Mouse (Mus musculus): ENCODE measurements around the gene 9330182L06Rik. TPM values are rescaled to one million over a fixed set of nuclear protein-coding genes. Genes with fewer than 3 reads are reported as not detected.

Gene 9330182L06Rik
- polyA plus RNA-seq, 1 experiment = 0.16 TPM

- Histone ChIP-seq H3K27me3 (replicated peaks; ENCODE audit: control insufficient read depth, insufficient read depth, low read length) (no peaks in the 10 kb centered on the region), H3K27ac (ENCODE audit: insufficient read depth, low read depth, low read length) (no peak overlapping the region), H3K4me3 (ENCODE audit: insufficient read depth, low read depth, low read length) (no peak overlapping the region), H3K4me1 (ENCODE audit: control insufficient read depth, insufficient read depth, low read length) (no peaks in the 10 kb centered on the region), H3K36me3 (ENCODE audit: control insufficient read depth, insufficient read depth, low read length) (no peaks in the 10 kb centered on the region)
- DNase-seq = no peak
- WGBS = 83% methylated on average over 2 of the region's 2 CpGs
- TF ChIP-seq CTCF (conservative IDR thresholded peaks at IDR 0.05; ENCODE audit: insufficient read depth, insufficient read length, low read depth, low read length) = no peak
- TF ChIP-seq POLR2A (IDR thresholded peaks at IDR 0.05; ENCODE audit: low read depth, low read length) = no peak
Observed at GRCm38 (mm10) chr5:9295777-9296549, 30.0 kb downstream of the 9330182L06Rik start.

GRCm38 (mm10) chr5:9296550-9296928 lies 30.6 kb downstream of the 9330182L06Rik start:
- no peaks in the 10 kb centered on the region for H3K27me3 ChIP-seq (replicated peaks; ENCODE audit: control insufficient read depth, insufficient read depth, low read length)
- no peaks in the 10 kb centered on the region for H3K4me1 ChIP-seq (ENCODE audit: control insufficient read depth, insufficient read depth, low read length)
- no peak overlapping the region for H3K27ac ChIP-seq (ENCODE audit: insufficient read depth, low read depth, low read length)
- no peaks in the 10 kb centered on the region for H3K36me3 ChIP-seq (ENCODE audit: control insufficient read depth, insufficient read depth, low read length)
- DNase-seq = no peak
- no peak overlapping the region for H3K4me3 ChIP-seq (ENCODE audit: insufficient read depth, low read depth, low read length)
- TF ChIP-seq CTCF (conservative IDR thresholded peaks at IDR 0.05; ENCODE audit: insufficient read depth, insufficient read length, low read depth, low read length) (no peak), POLR2A (IDR thresholded peaks at IDR 0.05; ENCODE audit: low read depth, low read length) (no peak)

DNA sequence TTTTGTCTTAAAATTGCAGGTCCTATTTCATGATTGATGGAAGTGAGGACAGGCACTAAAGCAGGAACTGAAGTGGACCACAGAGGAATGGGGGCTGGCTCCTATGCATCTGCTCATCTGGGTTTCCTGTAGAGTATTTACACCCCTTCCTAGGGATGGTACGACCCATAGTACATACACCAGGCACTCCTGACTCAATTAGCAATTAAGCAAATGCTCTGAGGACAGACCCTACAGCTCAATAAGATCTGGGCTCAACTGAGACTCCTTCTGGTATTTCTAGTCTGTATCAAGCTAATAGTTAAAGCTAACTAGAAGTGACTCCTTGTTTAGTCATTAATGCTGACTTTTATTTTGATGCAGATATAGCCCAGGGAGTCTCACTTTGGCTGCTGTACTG lies 60.9 kb downstream of the 9330182L06Rik start:
- WGBS = 50% methylated on average over 1 of the region's 1 CpGs
- no peaks in the 10 kb centered on the region for H3K4me1 ChIP-seq (ENCODE audit: control insufficient read depth, insufficient read depth, low read length)
- H3K27ac ChIP-seq (ENCODE audit: insufficient read depth, low read depth, low read length) = no peak overlapping the region
- no peak overlapping the region for H3K4me3 ChIP-seq (ENCODE audit: insufficient read depth, low read depth, low read length)
- H3K27me3 ChIP-seq (replicated peaks; ENCODE audit: control insufficient read depth, insufficient read depth, low read length) = no peaks in the 10 kb centered on the region
- no peaks in the 10 kb centered on the region for H3K36me3 ChIP-seq (ENCODE audit: control insufficient read depth, insufficient read depth, low read length)
- TF ChIP-seq CTCF (conservative IDR thresholded peaks at IDR 0.05; ENCODE audit: insufficient read depth, insufficient read length, low read depth, low read length) = no peak
- no peak for TF ChIP-seq POLR2A (IDR thresholded peaks at IDR 0.05; ENCODE audit: low read depth, low read length)
- no peak for DNase-seq

GRCm38 (mm10) chr5:9327528-9327927 lies 61.6 kb downstream of the 9330182L06Rik start:
- H3K27me3 ChIP-seq (replicated peaks; ENCODE audit: control insufficient read depth, insufficient read depth, low read length) = no peaks in the 10 kb centered on the region
- no peaks in the 10 kb centered on the region for H3K36me3 ChIP-seq (ENCODE audit: control insufficient read depth, insufficient read depth, low read length)
- H3K4me3 ChIP-seq (ENCODE audit: insufficient read depth, low read depth, low read length) = no peak overlapping the region
- no peaks in the 10 kb centered on the region for H3K4me1 ChIP-seq (ENCODE audit: control insufficient read depth, insufficient read depth, low read length)
- no peak for DNase-seq
- WGBS = 83% methylated on average over 1 of the region's 1 CpGs
- TF ChIP-seq POLR2A (IDR thresholded peaks at IDR 0.05; ENCODE audit: low read depth, low read length) (no peak), CTCF (conservative IDR thresholded peaks at IDR 0.05; ENCODE audit: insufficient read depth, insufficient read length, low read depth, low read length) (no peak)
- H3K27ac ChIP-seq (ENCODE audit: insufficient read depth, low read depth, low read length) = no peak overlapping the region

DNA sequence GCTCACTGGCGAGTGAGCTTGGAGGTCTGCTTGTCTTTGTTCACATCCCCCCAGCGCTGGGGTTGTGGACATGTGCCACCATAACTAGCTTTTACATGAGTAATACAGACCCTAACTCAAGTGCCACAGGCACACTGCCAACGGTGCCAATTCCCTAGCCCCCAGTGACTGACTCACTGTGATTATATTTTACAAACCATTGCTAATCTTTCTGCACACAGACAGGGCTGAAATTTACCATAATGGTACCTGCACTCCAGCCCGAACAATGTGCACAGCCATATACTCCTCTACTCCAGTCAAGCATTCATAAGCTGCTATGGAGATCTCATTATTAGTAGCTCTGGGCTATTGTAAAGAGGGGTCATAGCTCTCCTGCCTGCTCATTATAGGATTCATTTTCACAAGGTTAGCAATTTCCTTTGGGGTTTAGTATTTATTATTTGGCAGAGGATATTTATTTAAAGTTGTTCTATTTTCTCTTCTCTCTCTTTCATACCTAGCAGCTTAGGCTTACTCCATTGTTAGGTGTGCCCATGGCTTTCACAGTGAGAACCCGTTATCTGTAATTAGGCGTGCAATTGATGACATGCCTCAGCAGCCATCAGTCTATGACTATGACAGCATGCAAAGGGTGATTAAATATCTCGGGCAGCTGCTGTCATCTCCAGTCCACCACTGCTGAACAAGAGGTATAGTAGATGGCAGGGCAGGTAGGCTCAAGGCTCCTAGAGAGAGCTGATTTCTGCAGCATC lies 73.0 kb downstream of the 9330182L06Rik start:
- H3K4me3 ChIP-seq (ENCODE audit: insufficient read depth, low read depth, low read length) = no peak overlapping the region
- H3K27ac ChIP-seq (ENCODE audit: insufficient read depth, low read depth, low read length) = no peak overlapping the region
- H3K4me1 ChIP-seq (ENCODE audit: control insufficient read depth, insufficient read depth, low read length) = no peaks in the 10 kb centered on the region
- H3K36me3 ChIP-seq (ENCODE audit: control insufficient read depth, insufficient read depth, low read length) = no peaks in the 10 kb centered on the region
- WGBS = 72% methylated on average over 7 of the region's 7 CpGs
- TF ChIP-seq CTCF (conservative IDR thresholded peaks at IDR 0.05; ENCODE audit: insufficient read depth, insufficient read length, low read depth, low read length) (no peak), POLR2A (IDR thresholded peaks at IDR 0.05; ENCODE audit: low read depth, low read length) (no peak)
- no peak for DNase-seq
- no peaks in the 10 kb centered on the region for H3K27me3 ChIP-seq (replicated peaks; ENCODE audit: control insufficient read depth, insufficient read depth, low read length)

DNA sequence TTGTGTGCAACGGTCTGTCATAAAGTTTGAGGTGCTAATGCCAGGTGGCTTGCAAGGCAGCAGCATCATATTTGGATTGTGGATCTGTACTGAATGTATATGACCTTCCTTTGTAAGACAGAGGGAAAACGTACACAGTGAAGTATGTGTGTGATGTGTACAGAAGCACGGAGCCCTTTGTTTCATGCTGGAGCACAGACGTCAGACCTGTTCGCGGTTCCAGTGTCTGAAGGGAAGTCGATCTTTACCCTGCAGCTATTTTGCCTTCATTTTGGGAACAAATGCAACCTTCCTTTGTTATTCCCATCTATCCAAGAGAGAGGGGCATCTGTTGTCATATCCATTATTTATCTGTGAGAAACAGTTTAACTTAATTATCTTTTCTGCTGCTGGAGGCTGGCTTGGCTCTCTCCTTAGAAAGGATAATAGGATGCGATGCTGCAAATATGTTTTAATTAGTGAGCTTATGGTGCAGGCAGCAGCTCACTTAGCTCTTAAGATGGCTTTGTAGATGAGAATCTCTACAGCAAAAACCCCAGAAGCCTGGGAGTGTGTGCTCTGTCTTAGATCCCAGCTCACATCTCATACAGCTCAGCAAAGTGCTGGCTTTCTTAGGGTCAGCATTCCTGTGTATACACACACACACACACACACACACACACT lies 73.7 kb downstream of the 9330182L06Rik start:
- Histone ChIP-seq H3K36me3 (ENCODE audit: control insufficient read depth, insufficient read depth, low read length) (no peaks in the 10 kb centered on the region), H3K27me3 (replicated peaks; ENCODE audit: control insufficient read depth, insufficient read depth, low read length) (no peaks in the 10 kb centered on the region), H3K4me1 (ENCODE audit: control insufficient read depth, insufficient read depth, low read length) (no peaks in the 10 kb centered on the region), H3K27ac (ENCODE audit: insufficient read depth, low read depth, low read length) (no peak overlapping the region), H3K4me3 (ENCODE audit: insufficient read depth, low read depth, low read length) (no peak overlapping the region)
- 87% methylated on average over 8 of the region's 8 CpGs for WGBS
- TF ChIP-seq CTCF (conservative IDR thresholded peaks at IDR 0.05; ENCODE audit: insufficient read depth, insufficient read length, low read depth, low read length) = no peak
- TF ChIP-seq POLR2A (IDR thresholded peaks at IDR 0.05; ENCODE audit: low read depth, low read length) = no peak
- no peak for DNase-seq

DNA sequence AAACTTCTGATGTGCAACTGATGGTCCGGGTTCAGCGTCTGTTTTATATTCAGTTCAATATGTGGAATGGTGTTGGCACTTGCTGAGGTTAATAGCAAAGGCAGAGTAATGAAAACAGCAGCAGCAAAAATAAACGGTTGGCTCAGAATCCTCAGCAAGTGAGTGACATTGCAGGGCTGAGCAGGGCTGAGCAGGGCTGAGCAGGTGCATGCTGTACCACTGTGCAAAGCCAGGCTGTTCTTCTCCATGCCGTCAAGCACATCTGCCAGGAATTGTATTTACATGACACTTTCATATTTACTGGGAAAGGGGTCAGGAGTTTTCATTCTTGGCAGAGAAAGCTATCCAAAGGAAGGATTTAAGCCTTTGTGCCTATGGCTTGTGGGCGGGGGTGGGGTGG lies 78.7 kb downstream of the 9330182L06Rik start:
- TF ChIP-seq POLR2A (IDR thresholded peaks at IDR 0.05; ENCODE audit: low read depth, low read length) = no peak
- TF ChIP-seq CTCF (conservative IDR thresholded peaks at IDR 0.05; ENCODE audit: insufficient read depth, insufficient read length, low read depth, low read length) = no peak
- 67% methylated on average over 5 of the region's 5 CpGs for WGBS
- no peak for DNase-seq
- H3K4me1 ChIP-seq (ENCODE audit: control insufficient read depth, insufficient read depth, low read length) = no peaks in the 10 kb centered on the region
- no peaks in the 10 kb centered on the region for H3K27me3 ChIP-seq (replicated peaks; ENCODE audit: control insufficient read depth, insufficient read depth, low read length)
- H3K4me3 ChIP-seq (ENCODE audit: insufficient read depth, low read depth, low read length) = no peak overlapping the region
- H3K27ac ChIP-seq (ENCODE audit: insufficient read depth, low read depth, low read length) = no peak overlapping the region
- no peaks in the 10 kb centered on the region for H3K36me3 ChIP-seq (ENCODE audit: control insufficient read depth, insufficient read depth, low read length)

Measured in kidney, adult 2 months (tissue).